Mouse (Mus musculus) small intestine, adult 2 months (tissue): ENCODE results near the gene Ube2h.

ENCODE experiments used
- CTCF ChIP-seq: fragments of 200-500 bp; IDR thresholded peaks from 2 replicates; pipeline ENCODE4 v1.5.1; 2012; ENCODE audit warnings: low read depth, mild to moderate bottlenecking, control low read depth, inconsistent platforms, low read length, moderate library complexity, mixed read lengths; ENCODE audit not compliant: insufficient replicate concordance, insufficient read length; ENCODE audit errors: extremely low read depth
- POLR2A ChIP-seq: fragments of 200-500 bp; IDR thresholded peaks from 2 replicates; pipeline ENCODE4 v1.6.1; 2012; ENCODE audit warnings: low read depth, mild to moderate bottlenecking, control low read depth, inconsistent platforms, low read length, moderate library complexity

DNA sequence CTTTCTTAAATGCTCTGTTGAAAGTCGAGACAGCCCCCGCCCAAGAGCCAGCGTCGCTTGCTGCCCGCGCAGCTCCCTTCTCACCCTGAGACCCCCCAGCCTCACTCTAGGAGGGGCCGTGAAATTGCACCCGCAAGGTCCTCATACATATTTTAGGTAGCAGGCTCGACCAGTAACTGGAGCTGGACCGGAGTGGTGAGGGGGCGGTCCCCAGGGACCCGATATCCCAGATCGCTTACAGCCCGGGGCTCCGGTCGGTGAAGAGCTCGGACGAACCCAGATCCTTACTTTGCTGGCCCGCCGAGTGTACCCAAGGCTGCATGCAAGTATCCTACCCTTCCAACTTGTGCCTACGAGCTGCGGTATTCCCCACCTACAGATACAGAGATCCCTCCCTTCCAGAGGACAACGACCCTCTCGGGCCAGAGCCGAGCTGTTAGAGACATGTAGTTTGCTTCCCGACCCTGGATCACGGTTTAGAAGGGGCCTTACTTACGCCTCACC, 128.4 kb downstream of the Ube2h start:
- no peak for TF ChIP-seq POLR2A
- TF ChIP-seq CTCF: no peak
